Mouse (Mus musculus) MEL (cell line): Measurements from ENCODE around the gene Nudt15. TPM values are rescaled to one million over a fixed set of nuclear protein-coding genes. Genes with fewer than 3 reads are reported as not detected.
A peak's percentile ranks its signal among the peaks of the same experiment; 100 is the strongest.

Source experiments
- DNase-seq: peaks from one replicate; pipeline ENCODE4 v3.0.0; 2011; ENCODE audit warnings: low read depth, low spot score
- H3K27ac ChIP-seq: 2 replicates; pipeline ENCODE4 v1.5.1; 2012; ENCODE audit warnings: low read depth, mild to moderate bottlenecking, control low read depth, low read length, moderate library complexity; ENCODE audit not compliant: control insufficient read depth
- H3K27me3 ChIP-seq, 2 experiments: fragments of 150-350 bp in 1 of 2; sonication (generic) in 1 of 2; 2 replicates each; pipeline ENCODE4 v1.6.1; 2012; ENCODE audit warnings: low read length in 2 of 2, mild to moderate bottlenecking in 2 of 2, improper control_type of control experiment in 1 of 2, moderate library complexity in 1 of 2; ENCODE audit not compliant: insufficient read depth in 2 of 2, control insufficient read depth in 1 of 2
- H3K36me3 ChIP-seq, 2 experiments: 2 replicates each; pipeline ENCODE4 v1.6.1; 2012 to 2014; ENCODE audit warnings: low read length in 2 of 2, improper control_type of control experiment in 1 of 2, inconsistent platforms in 1 of 2, mild to moderate bottlenecking in 1 of 2; ENCODE audit not compliant: insufficient read depth in 2 of 2, control insufficient read depth in 1 of 2
- H3K4me1 ChIP-seq, 2 experiments: fragments of 150-350 bp in 1 of 2; sonication (generic) in 1 of 2; 2 replicates each; pipeline ENCODE4 v1.6.1; 2012; ENCODE audit warnings: low read length in 2 of 2, improper control_type of control experiment in 1 of 2, mild to moderate bottlenecking in 1 of 2; ENCODE audit not compliant: insufficient read depth in 2 of 2, control insufficient read depth in 1 of 2
- H3K4me3 ChIP-seq, 2 experiments: fragments of 150-350 bp in 1 of 2; sonication (generic) in 1 of 2; 2 replicates each; pipeline ENCODE4 v1.5.1; 2012; ENCODE audit warnings: low read depth in 2 of 2, low read length in 2 of 2, mild to moderate bottlenecking in 2 of 2, moderate library complexity in 2 of 2, control low read depth in 1 of 2, improper control_type of control experiment in 1 of 2; ENCODE audit not compliant: control insufficient read depth in 1 of 2, insufficient read depth in 1 of 2
- H3K79me2 ChIP-seq: 2 replicates; pipeline ENCODE4 v1.6.1; 2012; ENCODE audit warnings: mild to moderate bottlenecking, low read length, moderate library complexity; ENCODE audit not compliant: control insufficient read depth, poor library complexity, insufficient read depth
- H3K9ac ChIP-seq: 2 replicates; pipeline ENCODE4 v1.6.1; 2012; ENCODE audit warnings: low read depth, mild to moderate bottlenecking, control low read depth, low read length, moderate library complexity; ENCODE audit not compliant: control insufficient read depth, poor library complexity, severe bottlenecking
- H3K9me3 ChIP-seq: fragments of 150-350 bp; sonication (generic); replicated peaks from 2 replicates; pipeline ENCODE4 v1.6.1; 2012; ENCODE audit warnings: mild to moderate bottlenecking, low read length, improper control_type of control experiment, moderate library complexity; ENCODE audit not compliant: insufficient read depth
- BHLHE40 ChIP-seq: IDR thresholded peaks from 2 replicates; pipeline ENCODE4 v1.6.1; 2012; ENCODE audit warnings: low read depth, mild to moderate bottlenecking, inconsistent platforms, low read length, improper control_type of control experiment, borderline replicate concordance
- CHD1 ChIP-seq: IDR thresholded peaks from 2 replicates; pipeline ENCODE4 v1.6.1; 2012; ENCODE audit warnings: low read depth, mild to moderate bottlenecking, inconsistent platforms, low read length, improper control_type of control experiment
- CHD2 ChIP-seq: IDR thresholded peaks from 2 replicates; pipeline ENCODE4 v1.6.1; 2011; ENCODE audit warnings: low read length, improper control_type of control experiment
- CTCF ChIP-seq, 3 experiments: IDR thresholded peaks in 2 of 3; conservative IDR thresholded peaks in 1 of 3; 2 replicates each; pipeline ENCODE4 v1.5.1; 2011 to 2012; ENCODE audit warnings: low read length in 3 of 3, low read depth in 2 of 3, mild to moderate bottlenecking in 2 of 3, improper control_type of control experiment in 1 of 3, inconsistent platforms in 1 of 3, mixed read lengths in 1 of 3, moderate library complexity in 1 of 3; ENCODE audit not compliant: control insufficient read depth in 1 of 3, insufficient read depth in 1 of 3, poor library complexity in 1 of 3, severe bottlenecking in 1 of 3
- E2F4 ChIP-seq: IDR thresholded peaks from 2 replicates; pipeline ENCODE4 v1.6.1; 2011; ENCODE audit warnings: low read depth, low read length, improper control_type of control experiment, borderline replicate concordance
- ELF1 ChIP-seq: IDR thresholded peaks from 2 replicates; pipeline ENCODE4 v1.6.1; 2014; ENCODE audit warnings: low read depth, mild to moderate bottlenecking, inconsistent platforms, low read length, improper control_type of control experiment, moderate library complexity
- ETS1 ChIP-seq: IDR thresholded peaks from 2 replicates; pipeline ENCODE4 v1.6.1; 2012; ENCODE audit warnings: low read depth, mild to moderate bottlenecking, inconsistent platforms, low read length, improper control_type of control experiment, moderate library complexity
- GABPA ChIP-seq: IDR thresholded peaks from 2 replicates; pipeline ENCODE4 v1.6.1; 2012; ENCODE audit warnings: low read depth, mild to moderate bottlenecking, inconsistent platforms, low read length, improper control_type of control experiment, moderate library complexity
- GATA1 ChIP-seq: IDR thresholded peaks from 2 replicates; pipeline ENCODE4 v1.6.1; 2011; ENCODE audit warnings: low read depth, low read length, improper control_type of control experiment
- HCFC1 ChIP-seq: IDR thresholded peaks from 2 replicates; pipeline ENCODE4 v1.6.1; 2012; ENCODE audit warnings: low read depth, mild to moderate bottlenecking, inconsistent platforms, low read length, improper control_type of control experiment, moderate library complexity
- JUND ChIP-seq: IDR thresholded peaks from 2 replicates; pipeline ENCODE4 v1.6.1; 2011; ENCODE audit warnings: low read depth, mild to moderate bottlenecking, improper control_type of control experiment, low read length
- KAT2A ChIP-seq: conservative IDR thresholded peaks from 2 replicates; pipeline ENCODE4 v1.6.1; 2012; ENCODE audit warnings: low read depth, low read length, improper control_type of control experiment, inconsistent platforms
- MAFK ChIP-seq: IDR thresholded peaks from 2 replicates; pipeline ENCODE4 v1.6.1; 2011; ENCODE audit warnings: low read depth, mild to moderate bottlenecking, low read length, improper control_type of control experiment, borderline replicate concordance
- MAX ChIP-seq: IDR thresholded peaks from 2 replicates; pipeline ENCODE4 v1.6.1; 2011; ENCODE audit warnings: low read length, improper control_type of control experiment
- MAZ ChIP-seq: IDR thresholded peaks from 2 replicates; pipeline ENCODE4 v1.6.1; 2012; ENCODE audit warnings: low read depth, mild to moderate bottlenecking, inconsistent platforms, low read length, improper control_type of control experiment
- MEF2A ChIP-seq: IDR thresholded peaks from 2 replicates; pipeline ENCODE4 v1.6.1; 2014; ENCODE audit warnings: low read depth, mild to moderate bottlenecking, inconsistent platforms, low read length, improper control_type of control experiment; ENCODE audit not compliant: poor library complexity, insufficient replicate concordance, severe bottlenecking; ENCODE audit errors: extremely low read depth
- MXI1 ChIP-seq: IDR thresholded peaks from 2 replicates; pipeline ENCODE4 v1.6.1; 2011; ENCODE audit warnings: mild to moderate bottlenecking, low read depth, low read length, improper control_type of control experiment
- MYC ChIP-seq: IDR thresholded peaks from 2 replicates; pipeline ENCODE4 v1.6.1; 2011; ENCODE audit warnings: low read depth, mild to moderate bottlenecking, low read length, improper control_type of control experiment, moderate library complexity
- NELFE ChIP-seq: IDR thresholded peaks from 2 replicates; pipeline ENCODE4 v1.6.1; 2011; ENCODE audit warnings: low read depth, low read length, improper control_type of control experiment
- NRF1 ChIP-seq: IDR thresholded peaks from 2 replicates; pipeline ENCODE4 v1.6.1; 2014; ENCODE audit warnings: low read depth, mild to moderate bottlenecking, inconsistent platforms, low read length, improper control_type of control experiment, moderate library complexity; ENCODE audit not compliant: poor library complexity, insufficient read depth, severe bottlenecking
- POLR2A ChIP-seq, 2 experiments: IDR thresholded peaks; 2 replicates each; pipeline ENCODE4 v1.6.1; 2011 to 2012; ENCODE audit warnings: low read length in 2 of 2, mild to moderate bottlenecking in 2 of 2, control low read depth in 1 of 2, improper control_type of control experiment in 1 of 2, low read depth in 1 of 2, moderate library complexity in 1 of 2; ENCODE audit not compliant: control insufficient read depth in 1 of 2, insufficient read depth in 1 of 2, poor library complexity in 1 of 2
- POLR2AphosphoS2 ChIP-seq: IDR thresholded peaks from 2 replicates; pipeline ENCODE4 v1.6.1; 2011; ENCODE audit warnings: low read length, improper control_type of control experiment
- POLR2AphosphoS5 ChIP-seq: IDR thresholded peaks from 2 replicates; pipeline ENCODE4 v1.6.1; 2012; ENCODE audit warnings: low read depth, borderline replicate concordance, mild to moderate bottlenecking, inconsistent platforms, low read length, moderate library complexity, mixed read lengths
- RAD21 ChIP-seq: IDR thresholded peaks from 2 replicates; pipeline ENCODE4 v1.6.1; 2011; ENCODE audit warnings: mild to moderate bottlenecking, low read depth, low read length, improper control_type of control experiment
- RCOR1 ChIP-seq: IDR thresholded peaks from 2 replicates; pipeline ENCODE4 v1.6.1; 2012; ENCODE audit warnings: low read depth, mild to moderate bottlenecking, inconsistent platforms, low read length, improper control_type of control experiment
- SIN3A ChIP-seq: IDR thresholded peaks from 2 replicates; pipeline ENCODE4 v1.6.1; 2012; ENCODE audit warnings: low read length, improper control_type of control experiment, inconsistent platforms
- SMC3 ChIP-seq: IDR thresholded peaks from 2 replicates; pipeline ENCODE4 v1.6.1; 2011; ENCODE audit warnings: low read depth, low read length, improper control_type of control experiment
- TAL1 ChIP-seq: IDR thresholded peaks from 2 replicates; pipeline ENCODE4 v1.6.1; 2012; ENCODE audit warnings: mild to moderate bottlenecking, inconsistent platforms, low read length, moderate library complexity, mixed read lengths
- TCF12 ChIP-seq: IDR thresholded peaks from 2 replicates; pipeline ENCODE4 v1.6.1; 2014; ENCODE audit warnings: low read depth, mild to moderate bottlenecking, inconsistent platforms, low read length, improper control_type of control experiment, moderate library complexity
- USF1 ChIP-seq: IDR thresholded peaks from 2 replicates; pipeline ENCODE4 v1.6.1; 2014; ENCODE audit warnings: low read depth, mild to moderate bottlenecking, inconsistent platforms, low read length, improper control_type of control experiment, moderate library complexity
- USF2 ChIP-seq, 2 experiments: IDR thresholded peaks; 2 replicates each; pipeline ENCODE4 v1.6.1; 2011 to 2012; ENCODE audit warnings: improper control_type of control experiment in 2 of 2, low read length in 2 of 2, borderline replicate concordance in 1 of 2, inconsistent platforms in 1 of 2, low read depth in 1 of 2, mild to moderate bottlenecking in 1 of 2; ENCODE audit not compliant: insufficient read depth in 1 of 2
- ZC3H11A ChIP-seq: IDR thresholded peaks from 2 replicates; pipeline ENCODE4 v1.6.1; 2012; ENCODE audit warnings: low read depth, mild to moderate bottlenecking, inconsistent platforms, low read length, improper control_type of control experiment
- ZKSCAN1 ChIP-seq: IDR thresholded peaks from 2 replicates; pipeline ENCODE4 v1.6.1; 2012; ENCODE audit warnings: low read depth, mild to moderate bottlenecking, inconsistent platforms, low read length, improper control_type of control experiment, moderate library complexity
- ZMIZ1 ChIP-seq: IDR thresholded peaks from 2 replicates; pipeline ENCODE4 v1.6.1; 2012; ENCODE audit warnings: low read depth, mild to moderate bottlenecking, inconsistent platforms, low read length, improper control_type of control experiment, moderate library complexity
- ZNF384 ChIP-seq: IDR thresholded peaks from 2 replicates; pipeline ENCODE4 v1.6.1; 2012; ENCODE audit warnings: low read depth, mild to moderate bottlenecking, inconsistent platforms, low read length, improper control_type of control experiment
- polyA plus RNA-seq, 2 experiments: library from polyadenylated mRNA; stranded (reverse) in 1 of 2; unstranded in 1 of 2; fragments of >175 nt in 1 of 2; fragments of >200 nt in 1 of 2; gene quantifications; 2 replicates each; pipeline versions ENCODE4 v1.2.1 to v1.2.4; 2012; ENCODE audit warnings: low replicate concordance in 2 of 2, low read depth in 1 of 2; ENCODE audit not compliant: insufficient read length in 2 of 2, insufficient read depth in 1 of 2, missing spikeins in 1 of 2
- total RNA-seq: library from RNA; depleted of rRNA; stranded (reverse); fragments of 300-350 nt; gene quantifications from 2 replicates; pipeline ENCODE4 v1.2.3, GENCODE M21; 2012

The Nudt15 gene
- total and polyA plus RNA-seq, 3 experiments = 8.8 to 12.3 TPM; not detected in 1

DNA sequence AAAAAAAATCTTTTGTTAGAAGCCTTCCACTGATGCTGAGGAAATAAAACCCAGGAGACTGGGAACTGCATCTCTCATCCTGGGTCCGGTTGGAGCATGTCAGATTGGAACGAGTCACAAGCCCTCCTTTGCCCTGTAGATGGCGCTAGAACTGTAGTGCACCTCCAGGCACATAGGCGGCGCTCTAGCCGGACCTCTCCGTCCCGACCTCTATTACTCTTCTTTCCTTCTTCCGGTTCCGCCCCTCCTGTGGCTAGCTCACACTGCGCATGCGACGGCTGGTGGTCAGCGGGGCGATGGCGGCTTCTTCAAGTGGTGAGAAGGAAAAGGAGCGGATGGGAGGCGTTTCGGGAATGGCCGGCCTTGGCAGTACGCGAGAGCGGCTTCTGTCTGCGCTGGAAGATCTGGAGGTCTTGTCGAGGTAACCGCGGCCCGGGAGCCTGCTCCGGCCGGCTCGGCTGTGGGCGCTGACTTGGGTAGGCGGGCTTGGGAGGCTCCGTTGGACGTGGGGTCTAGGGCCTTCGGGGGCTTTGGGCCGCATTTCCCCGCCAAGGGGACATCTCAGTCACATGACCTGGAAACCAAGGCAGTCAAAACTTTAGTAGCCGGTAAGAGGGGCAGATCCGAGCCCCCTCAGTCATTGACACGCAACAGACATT is 38.1 kb downstream of the Nudt15 start, which contains the start of gene Med4:
Gene Med4 (plus strand): TSS at position 261 of the 659 bp plus-strand sequence.
- DNase-seq = peak; percentile 95
- no peak for TF ChIP-seq ZC3H11A
- no peak for TF ChIP-seq POLR2AphosphoS5
- TF ChIP-seq CTCF (IDR thresholded peaks at IDR 0.05 in 2 of 3, conservative IDR thresholded peaks at IDR 0.05 in 1 of 3; ENCODE audit: control insufficient read depth in 1 of 3, insufficient read depth in 1 of 3, low read depth in 2 of 3, low read length in 3 of 3, poor library complexity in 1 of 3, severe bottlenecking in 1 of 3) = peak; percentile 70 to 99 (median 84)
- peak; percentile 83; the same call in 1 of the 2 replicates for TF ChIP-seq POLR2AphosphoS2
- TF ChIP-seq MEF2A = no peak
- no peak for TF ChIP-seq TAL1
- peak; percentile 74; the same call in 1 of the 2 replicates for TF ChIP-seq GABPA
- peak; percentile 94 for TF ChIP-seq ELF1
- 0 out of 2 replicates have a peak, but pooled peaks have one; percentile 27 for TF ChIP-seq MAX
- peak; percentile 76 for TF ChIP-seq MYC
- 0 out of 2 replicates have a peak, but pooled peaks have one; percentile 27 for TF ChIP-seq JUND
- peak; percentile 57; the same call in 1 of the 2 replicates for TF ChIP-seq ZMIZ1
- TF ChIP-seq MAFK = no peak
- TF ChIP-seq MAZ = peak; percentile 69; the same call in 1 of the 2 replicates
- TF ChIP-seq RAD21 = peak; percentile 50
- TF ChIP-seq TCF12 = peak; percentile 66; the same call in 1 of the 2 replicates
- no peak for TF ChIP-seq E2F4
- TF ChIP-seq POLR2A (IDR thresholded peaks at IDR 0.05; ENCODE audit: control insufficient read depth in 1 of 2, insufficient read depth in 1 of 2, low read depth in 1 of 2, low read length in 2 of 2, poor library complexity in 1 of 2) = peak; percentile 48 to 89; a peak in 2 of 4 replicates
- TF ChIP-seq NRF1 = peak; percentile 93
- peak; percentile 57; the same call in 1 of the 2 replicates for TF ChIP-seq MXI1
- TF ChIP-seq RCOR1 = no peak
- peak; percentile 88; the same call in 1 of the 2 replicates for TF ChIP-seq SIN3A
- peak; percentile 58 for TF ChIP-seq SMC3
- TF ChIP-seq NELFE = peak; percentile 85
- no peak for TF ChIP-seq CHD1
- TF ChIP-seq GATA1 = no peak
- no peak for TF ChIP-seq BHLHE40
- TF ChIP-seq CHD2 = no peak
- TF ChIP-seq ZNF384 = no peak; the same call in 1 of the 2 replicates
- peak; percentile 55; the same call in 1 of the 2 replicates for TF ChIP-seq ETS1
- TF ChIP-seq ZKSCAN1 = no peak
- peak; percentile 59; the same call in 1 of the 2 replicates for TF ChIP-seq KAT2A
- TF ChIP-seq USF2 (IDR thresholded peaks at IDR 0.05; ENCODE audit: borderline replicate concordance in 1 of 2, insufficient read depth in 1 of 2, low read depth in 1 of 2, low read length in 2 of 2) = no peak
- TF ChIP-seq USF1 = peak; percentile 38; the same call in 1 of the 2 replicates
- TF ChIP-seq HCFC1 = peak; percentile 90

More for the DNA sequence above, 38.1 kb downstream of the Nudt15 start, which contains the start of gene Med4:
- H3K4me3 ChIP-seq = peak within 1 kb of the TSS; percentile 82 to 89
- no peaks in the 10 kb centered on the region for H3K9me3 ChIP-seq
- peaks cover 7 to 24% of the 10 kb centered on the region in 2 experiments for H3K36me3 ChIP-seq
- peaks cover 22% of the 10 kb centered on the region for H3K79me2 ChIP-seq
- peaks cover 5 to 33% of the 10 kb centered on the region in 2 experiments; a peak in 3 of 4 replicates for H3K4me1 ChIP-seq
- peak within 1 kb of the TSS; percentile 75 for H3K27ac ChIP-seq
- H3K27me3 ChIP-seq = no peaks in the 10 kb centered on the region
- H3K9ac ChIP-seq = peak within 1 kb of the TSS; percentile 87
